Mouse (Mus musculus) adrenal gland, postnatal 14 days (tissue): ENCODE results near the gene Rps21. TPM values are rescaled to one million over a fixed set of nuclear protein-coding genes. Genes with fewer than 3 reads are reported as not detected.
"Not testable (repeated sequence)": the region's sequence is repeated elsewhere in the genome, so short reads cannot be mapped to it uniquely, and the experiment has no call there.

Experiments
- DNase-seq: peaks from one replicate; pipeline ENCODE4 v3.0.0; 2021; ENCODE audit warnings: mixed read lengths
- total RNA-seq: library from RNA; stranded (reverse); gene quantifications from 2 replicates; pipeline ENCODE4 v1.2.3, GENCODE M21; 2021

The Rps21 gene
- total RNA-seq, 1 experiment from 2014 or later = 787 TPM

GRCm38 (mm10) chr2:180258951-180259484 lies 1.8 kb downstream of the Rps21 start:
- not testable (repeated sequence) for DNase-seq

- DNase-seq = peak; percentile 50
Observed at GRCm38 (mm10) chr2:180259826-180260609, 2.8 kb downstream of the Rps21 start.

GRCm38 (mm10) chr2:180260610-180261480 lies 3.7 kb downstream of the Rps21 start:
- DNase-seq = no peak

- DNase-seq = no peak
Observed at GRCm38 (mm10) chr2:180261901-180262300, 4.7 kb downstream of the Rps21 start.

- no peak for DNase-seq
Observed at GRCm38 (mm10) chr2:180262441-180262840, 5.3 kb downstream of the Rps21 start.

GRCm38 (mm10) chr2:180262891-180263290 lies 5.7 kb downstream of the Rps21 start:
- peak; percentile 29 for DNase-seq

GRCm38 (mm10) chr2:180267955-180268354 lies 10.8 kb downstream of the Rps21 start:
- no peak for DNase-seq

- no peak for DNase-seq
Observed at GRCm38 (mm10) chr2:180269329-180269728, 12.2 kb downstream of the Rps21 start.

- no peak for DNase-seq
Observed at GRCm38 (mm10) chr2:180270537-180271255, 13.5 kb downstream of the Rps21 start.

- no peak for DNase-seq
Observed at GRCm38 (mm10) chr2:180271804-180272395, 14.7 kb downstream of the Rps21 start.

- no peak for DNase-seq
Observed at GRCm38 (mm10) chr2:180272884-180273321, 15.7 kb downstream of the Rps21 start.

GRCm38 (mm10) chr2:180273394-180274244 lies 16.4 kb downstream of the Rps21 start, which contains the start of gene Cables2:
TSS of gene Cables2 (minus strand) at chr2:180273496.
- DNase-seq = peak; percentile 96

- DNase-seq = no peak
Observed at GRCm38 (mm10) chr2:180274523-180274922, 17.3 kb downstream of the Rps21 start.

GRCm38 (mm10) chr2:180275836-180276235 lies 18.7 kb downstream of the Rps21 start:
- DNase-seq = peak; percentile 88

- no peak for DNase-seq
Observed at GRCm38 (mm10) chr2:180276385-180276784, 19.2 kb downstream of the Rps21 start.

- DNase-seq = peak; percentile 28
Observed at GRCm38 (mm10) chr2:180276851-180277259, 19.7 kb downstream of the Rps21 start.

GRCm38 (mm10) chr2:180277773-180278320 lies 20.7 kb downstream of the Rps21 start:
- no peak for DNase-seq

- DNase-seq = no peak
Observed at GRCm38 (mm10) chr2:180279321-180279720, 22.1 kb downstream of the Rps21 start.

GRCm38 (mm10) chr2:180288966-180289365 lies 31.8 kb downstream of the Rps21 start:
- DNase-seq = no peak

- DNase-seq = no peak
Observed at GRCm38 (mm10) chr2:180289440-180290108, 32.4 kb downstream of the Rps21 start, which contains the start of gene Rbbp8nl. TSS of gene Rbbp8nl (minus strand) at chr2:180289879.
